Mouse (Mus musculus) induced T-regulatory cell, adult 2 months (primary cell): ENCODE results near the gene Gm128.

Source experiments
- DNase-seq: peaks from one replicate; pipeline ENCODE4 v3.0.0-alpha.2; 2012; ENCODE audit warnings: low read depth

Gm128 gene

DNA sequence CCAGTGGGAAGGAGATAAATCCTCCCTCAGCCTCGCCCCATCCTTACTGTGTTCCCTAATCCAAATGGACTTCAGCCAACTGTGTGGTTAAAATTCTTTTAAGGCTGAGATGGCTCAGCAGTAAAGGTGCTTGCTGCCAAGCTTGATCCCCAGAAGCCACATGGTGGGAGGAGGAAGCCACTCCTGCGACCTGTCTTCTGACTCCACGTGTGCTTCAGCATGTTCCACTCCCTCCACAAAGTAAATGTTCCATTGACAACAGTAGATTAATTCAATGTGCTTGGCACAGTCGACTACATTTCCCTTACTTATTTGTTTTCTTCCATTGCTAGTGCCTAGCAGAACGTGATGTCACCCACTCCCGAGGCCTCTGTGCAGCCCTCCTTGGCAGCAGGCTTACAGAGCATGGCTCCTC, 46.7 kb downstream of the Gm128 start:
- DNase-seq: no peak
